Mouse (Mus musculus): ENCODE results near the gene Ggta1. TPM values are rescaled to one million over a fixed set of nuclear protein-coding genes. Genes with fewer than 3 reads are reported as not detected.

The Ggta1 gene
- polyA plus RNA-seq, 1 experiment from 2014 or later = 32.5 TPM

GRCm38 (mm10) chr2:35402391-35402790, 60.6 kb downstream of the Ggta1 start:
- ATAC-seq (ENCODE audit: low read depth) (no peak), DNase-seq (ENCODE audit: low spot score) (no peak)
- no peak overlapping the region for H3K4me3 ChIP-seq (ENCODE audit: low read depth, low read length)
- 92% methylated on average over 16 of the region's 16 CpGs for WGBS
- no peak overlapping the region for H3K27ac ChIP-seq (replicated peaks; ENCODE audit: low read depth, low read length)
- H3K9me3 ChIP-seq (ENCODE audit: control insufficient read depth, low read length) = no peaks in the 10 kb centered on the region
- no peaks in the 10 kb centered on the region for H3K36me3 ChIP-seq (ENCODE audit: control insufficient read depth, insufficient read depth, low read length)
- H3K4me1 ChIP-seq (ENCODE audit: control insufficient read depth, insufficient read depth, low read length) = no peaks in the 10 kb centered on the region
- H3K4me2 ChIP-seq (ENCODE audit: low read depth, low read length) = no peak overlapping the region
- H3K27me3 ChIP-seq (replicated peaks; ENCODE audit: control insufficient read depth, insufficient read depth, low read length) = no peaks in the 10 kb centered on the region
- H3K9ac ChIP-seq (ENCODE audit: low read depth, low read length) = no peak overlapping the region

- H3K9ac ChIP-seq (ENCODE audit: low read depth, low read length) = no peak overlapping the region
- no peak overlapping the region for H3K4me2 ChIP-seq (ENCODE audit: low read depth, low read length)
- WGBS = 87% methylated on average over 7 of the region's 7 CpGs
- H3K4me3 ChIP-seq (ENCODE audit: low read depth, low read length) = no peak overlapping the region
- H3K9me3 ChIP-seq (ENCODE audit: control insufficient read depth, low read length) = no peaks in the 10 kb centered on the region
- no peaks in the 10 kb centered on the region for H3K4me1 ChIP-seq (ENCODE audit: control insufficient read depth, insufficient read depth, low read length)
- ATAC-seq (ENCODE audit: low read depth) = no peak
- no peaks in the 10 kb centered on the region for H3K27me3 ChIP-seq (replicated peaks; ENCODE audit: control insufficient read depth, insufficient read depth, low read length)
- no peaks in the 10 kb centered on the region for H3K36me3 ChIP-seq (ENCODE audit: control insufficient read depth, insufficient read depth, low read length)
- H3K27ac ChIP-seq (replicated peaks; ENCODE audit: low read depth, low read length) = no peak overlapping the region
- DNase-seq (ENCODE audit: low spot score) = no peak
These were observed 62.3 kb downstream of the Ggta1 start for GRCm38 (mm10) chr2:35400739-35401138.

GRCm38 (mm10) chr2:35398184-35398828, 64.7 kb downstream of the Ggta1 start:
- H3K36me3 ChIP-seq (ENCODE audit: control insufficient read depth, insufficient read depth, low read length) = no peaks in the 10 kb centered on the region
- WGBS = 68% methylated on average over 6 of the region's 6 CpGs
- no peaks in the 10 kb centered on the region for H3K4me1 ChIP-seq (ENCODE audit: control insufficient read depth, insufficient read depth, low read length)
- no peaks in the 10 kb centered on the region for H3K27me3 ChIP-seq (replicated peaks; ENCODE audit: control insufficient read depth, insufficient read depth, low read length)
- no peak overlapping the region for H3K4me3 ChIP-seq (ENCODE audit: low read depth, low read length)
- DNase-seq (ENCODE audit: low spot score) (peak; percentile 11), ATAC-seq (ENCODE audit: low read depth) (no peak)
- no peak overlapping the region for H3K9ac ChIP-seq (ENCODE audit: low read depth, low read length)
- no peaks in the 10 kb centered on the region for H3K9me3 ChIP-seq (ENCODE audit: control insufficient read depth, low read length)
- no peak overlapping the region for H3K27ac ChIP-seq (replicated peaks; ENCODE audit: low read depth, low read length)
- H3K4me2 ChIP-seq (ENCODE audit: low read depth, low read length) = no peak overlapping the region

- Histone ChIP-seq H3K36me3 (ENCODE audit: control insufficient read depth, insufficient read depth, low read length) (no peaks in the 10 kb centered on the region), H3K27me3 (replicated peaks; ENCODE audit: control insufficient read depth, insufficient read depth, low read length) (no peaks in the 10 kb centered on the region), H3K9ac (ENCODE audit: low read depth, low read length) (no peak overlapping the region), H3K9me3 (ENCODE audit: control insufficient read depth, low read length) (no peaks in the 10 kb centered on the region), H3K4me1 (ENCODE audit: control insufficient read depth, insufficient read depth, low read length) (no peaks in the 10 kb centered on the region), H3K27ac (replicated peaks; ENCODE audit: low read depth, low read length) (no peak overlapping the region), H3K4me2 (ENCODE audit: low read depth, low read length) (no peak overlapping the region), H3K4me3 (ENCODE audit: low read depth, low read length) (no peak overlapping the region)
- ATAC-seq (ENCODE audit: low read depth) (peak; percentile 18; the same call in 1 of the 2 replicates), DNase-seq (ENCODE audit: low spot score) (peak; percentile 71)
- WGBS = 52% methylated on average over 11 of the region's 11 CpGs
These were observed 65.3 kb downstream of the Ggta1 start for GRCm38 (mm10) chr2:35397590-35398173.

GRCm38 (mm10) chr2:35397096-35397495, 65.9 kb downstream of the Ggta1 start, which contains the start of gene 4930402F06Rik:
4930402F06Rik (minus strand) TSS chr2:35397175.
- H3K4me1 ChIP-seq (ENCODE audit: control insufficient read depth, insufficient read depth, low read length) = no peaks in the 10 kb centered on the region
- no peak within 1 kb of the TSS for H3K4me3 ChIP-seq (ENCODE audit: low read depth, low read length)
- H3K4me2 ChIP-seq (ENCODE audit: low read depth, low read length) = no peak within 1 kb of the TSS
- DNase-seq (ENCODE audit: low spot score) = peak; percentile 48
- H3K27ac ChIP-seq (replicated peaks; ENCODE audit: low read depth, low read length) = no peak within 1 kb of the TSS
- ATAC-seq (ENCODE audit: low read depth) = no peak
- H3K9me3 ChIP-seq (ENCODE audit: control insufficient read depth, low read length) = no peaks in the 10 kb centered on the region
- no peaks in the 10 kb centered on the region for H3K36me3 ChIP-seq (ENCODE audit: control insufficient read depth, insufficient read depth, low read length)
- H3K9ac ChIP-seq (ENCODE audit: low read depth, low read length) = no peak within 1 kb of the TSS
- no peaks in the 10 kb centered on the region for H3K27me3 ChIP-seq (replicated peaks; ENCODE audit: control insufficient read depth, insufficient read depth, low read length)
- WGBS = 54% methylated on average over 5 of the region's 5 CpGs

- Histone ChIP-seq H3K9ac (ENCODE audit: low read depth, low read length) (no peak overlapping the region), H3K27me3 (replicated peaks; ENCODE audit: control insufficient read depth, insufficient read depth, low read length) (no peaks in the 10 kb centered on the region), H3K36me3 (ENCODE audit: control insufficient read depth, insufficient read depth, low read length) (no peaks in the 10 kb centered on the region), H3K4me3 (ENCODE audit: low read depth, low read length) (no peak overlapping the region), H3K9me3 (ENCODE audit: control insufficient read depth, low read length) (0 out of 2 replicates have a peak, but pooled peaks cover 6% of the 10 kb centered on the region), H3K27ac (replicated peaks; ENCODE audit: low read depth, low read length) (no peak overlapping the region), H3K4me2 (ENCODE audit: low read depth, low read length) (no peak overlapping the region), H3K4me1 (ENCODE audit: control insufficient read depth, insufficient read depth, low read length) (no peaks in the 10 kb centered on the region)
- ATAC-seq (ENCODE audit: low read depth) (no peak), DNase-seq (ENCODE audit: low spot score) (no peak)
- WGBS = 76% methylated on average over 9 of the region's 9 CpGs
These were observed 77.6 kb downstream of the Ggta1 start for GRCm38 (mm10) chr2:35385441-35385871.

- Histone ChIP-seq H3K4me3 (ENCODE audit: low read depth, low read length) (no peak overlapping the region), H3K9me3 (ENCODE audit: control insufficient read depth, low read length) (no peaks in the 10 kb centered on the region), H3K27ac (replicated peaks; ENCODE audit: low read depth, low read length) (no peak overlapping the region), H3K4me2 (ENCODE audit: low read depth, low read length) (no peak overlapping the region), H3K4me1 (ENCODE audit: control insufficient read depth, insufficient read depth, low read length) (no peaks in the 10 kb centered on the region), H3K36me3 (ENCODE audit: control insufficient read depth, insufficient read depth, low read length) (no peaks in the 10 kb centered on the region), H3K27me3 (replicated peaks; ENCODE audit: control insufficient read depth, insufficient read depth, low read length) (no peaks in the 10 kb centered on the region), H3K9ac (ENCODE audit: low read depth, low read length) (no peak overlapping the region)
- 64% methylated on average over 9 of the region's 9 CpGs for WGBS
- DNase-seq (ENCODE audit: low spot score) (no peak), ATAC-seq (ENCODE audit: low read depth) (no peak)
These were observed 83.7 kb downstream of the Ggta1 start for GRCm38 (mm10) chr2:35379306-35379705.

- ATAC-seq (ENCODE audit: low read depth) (no peak), DNase-seq (ENCODE audit: low spot score) (no peak)
- H3K36me3 ChIP-seq (ENCODE audit: control insufficient read depth, insufficient read depth, low read length) = no peaks in the 10 kb centered on the region
- no peak overlapping the region for H3K9ac ChIP-seq (ENCODE audit: low read depth, low read length)
- no peak overlapping the region for H3K4me2 ChIP-seq (ENCODE audit: low read depth, low read length)
- no peaks in the 10 kb centered on the region for H3K4me1 ChIP-seq (ENCODE audit: control insufficient read depth, insufficient read depth, low read length)
- 51% methylated on average over 6 of the region's 6 CpGs for WGBS
- H3K4me3 ChIP-seq (ENCODE audit: low read depth, low read length) = no peak overlapping the region
- no peak overlapping the region for H3K27ac ChIP-seq (replicated peaks; ENCODE audit: low read depth, low read length)
- no peaks in the 10 kb centered on the region for H3K27me3 ChIP-seq (replicated peaks; ENCODE audit: control insufficient read depth, insufficient read depth, low read length)
- H3K9me3 ChIP-seq (ENCODE audit: control insufficient read depth, low read length) = no peaks in the 10 kb centered on the region
These were observed 85.4 kb downstream of the Ggta1 start for GRCm38 (mm10) chr2:35377600-35377999.

GRCm38 (mm10) chr2:35373003-35373402, 90.0 kb downstream of the Ggta1 start:
- Histone ChIP-seq H3K9me3 (ENCODE audit: control insufficient read depth, low read length) (no peaks in the 10 kb centered on the region), H3K4me3 (ENCODE audit: low read depth, low read length) (no peak overlapping the region), H3K4me1 (ENCODE audit: control insufficient read depth, insufficient read depth, low read length) (no peaks in the 10 kb centered on the region), H3K4me2 (ENCODE audit: low read depth, low read length) (no peak overlapping the region), H3K27ac (replicated peaks; ENCODE audit: low read depth, low read length) (no peak overlapping the region), H3K36me3 (ENCODE audit: control insufficient read depth, insufficient read depth, low read length) (no peaks in the 10 kb centered on the region), H3K27me3 (replicated peaks; ENCODE audit: control insufficient read depth, insufficient read depth, low read length) (no peaks in the 10 kb centered on the region), H3K9ac (ENCODE audit: low read depth, low read length) (no peak overlapping the region)
- 19% methylated on average over 3 of the region's 3 CpGs for WGBS
- DNase-seq (ENCODE audit: low spot score) (no peak), ATAC-seq (ENCODE audit: low read depth) (no peak)

All from embryonic facial prominence, embryonic 14.5 days (tissue).